Mouse (Mus musculus) cerebellum, adult 11-12 months (tissue): ENCODE data around the gene Idh1.

Experiments used
- DNase-seq: peaks from one replicate; pipeline ENCODE4 v3.0.0; 2022

Gene Idh1

GRCm38 (mm10) chr1:65176171-65176570, 10.1 kb downstream of the Idh1 start:
- DNase-seq, result no peak

GRCm38 (mm10) chr1:65173716-65174115, 12.6 kb downstream of the Idh1 start:
- DNase-seq, result no peak

- no peak for DNase-seq
Measured at GRCm38 (mm10) chr1:65171579-65171978, 14.7 kb downstream of the Idh1 start.

GRCm38 (mm10) chr1:65169947-65170346, 16.4 kb downstream of the Idh1 start:
- DNase-seq, result no peak

- DNase-seq, result no peak
Measured at GRCm38 (mm10) chr1:65169536-65169935, 16.8 kb downstream of the Idh1 start.

GRCm38 (mm10) chr1:65167496-65167895, 18.8 kb downstream of the Idh1 start:
- DNase-seq, result no peak

GRCm38 (mm10) chr1:65162210-65162609, 24.1 kb downstream of the Idh1 start:
- DNase-seq, result no peak

GRCm38 (mm10) chr1:65156111-65156510, 30.2 kb downstream of the Idh1 start:
- DNase-seq, result no peak

- DNase-seq, result no peak
Measured at GRCm38 (mm10) chr1:65154814-65155213, 31.5 kb downstream of the Idh1 start.

- no peak for DNase-seq
Measured at GRCm38 (mm10) chr1:65147971-65148370, 38.3 kb downstream of the Idh1 start.

GRCm38 (mm10) chr1:65147326-65147725, 39.0 kb downstream of the Idh1 start:
- DNase-seq, result no peak

GRCm38 (mm10) chr1:65146601-65147000, 39.7 kb downstream of the Idh1 start:
- no peak for DNase-seq

GRCm38 (mm10) chr1:65144783-65145182, 41.5 kb downstream of the Idh1 start:
- no peak for DNase-seq

- no peak for DNase-seq
Measured at GRCm38 (mm10) chr1:65137560-65137959, 48.7 kb downstream of the Idh1 start.

- no peak for DNase-seq
Measured at GRCm38 (mm10) chr1:65132833-65133232, 53.5 kb downstream of the Idh1 start.

- DNase-seq, result no peak
Measured at GRCm38 (mm10) chr1:65131671-65132070, 54.6 kb downstream of the Idh1 start.

- DNase-seq, result no peak
Measured at GRCm38 (mm10) chr1:65130226-65130625, 56.1 kb downstream of the Idh1 start.

- no peak for DNase-seq
Measured at GRCm38 (mm10) chr1:65129634-65130180, 56.6 kb downstream of the Idh1 start.

GRCm38 (mm10) chr1:65122574-65123372, 63.5 kb downstream of the Idh1 start, which contains the start of gene D630023F18Rik:
D630023F18Rik (minus strand) TSS chr1:65123214.
- DNase-seq, result no peak

- no peak for DNase-seq
Measured at GRCm38 (mm10) chr1:65119438-65119837, 66.9 kb downstream of the Idh1 start, which contains the start of gene Gm28845. Gm28845 (minus strand) TSS chr1:65119558.

GRCm38 (mm10) chr1:65118150-65118913, 68.0 kb downstream of the Idh1 start:
- no peak for DNase-seq

- no peak for DNase-seq
Measured at GRCm38 (mm10) chr1:65113536-65114172, 72.6 kb downstream of the Idh1 start.

- no peak for DNase-seq
Measured at GRCm38 (mm10) chr1:65112807-65113196, 73.5 kb downstream of the Idh1 start.
